10 mouse cellular contexts compared by ENCODE assay signal in genomic region chr2:10755375-10755774, GRCm38 (mm10).
DNase-seq lines count a peak whose midpoint lies in the region; ATAC-seq lines count a peak whose summit lies in the region.
"Had no signal": no experiment of that assay in that cellular context is flagged by ENCODE, and none has a peak within 500 bp of the region (broad histone marks: within the 10 kb centered on the region; RNA-seq: fewer than 3 reads in every experiment).

No protein-coding gene starts in this region.

- no peak for DNase-seq in heart, postnatal 10 days
- DNase-seq in retina, postnatal 1 day: peak; percentile 4
- DNase-seq in retina, embryonic 14.5 days (ENCODE audit: low spot score): no peak
- peak; percentile 36 to 78 for DNase-seq in left cerebral cortex, postnatal 25 days (ENCODE audit: low spot score in 2 of 2)
- DNase-seq in adrenal gland, postnatal 14 days: no peak
- DNase-seq in gastrocnemius, postnatal 25 days: no peak
- DNase-seq: cerebellum, postnatal 36 days; gastrocnemius, postnatal 14 days had no signal

- H3K4me3 ChIP-seq in heart, embryonic 14.5 days (ENCODE audit: control insufficient read depth in 1 of 2, insufficient read depth in 1 of 2, low read depth in 1 of 2, low read length in 2 of 2): no peak overlapping the region
- H3K4me3 ChIP-seq in stomach, embryonic 16.5 days (replicated peaks; ENCODE audit: low read length): no peak overlapping the region

- intact Hi-C loops in heart, postnatal 10 days (cut with DNase I): no loop called here
- intact Hi-C loops in left cerebral cortex, postnatal 25 days (cut with DNase I): no loop called here

- no peak overlapping the region for H3K9ac ChIP-seq in heart, embryonic 14.5 days (ENCODE audit: low read length)
- H3K9ac ChIP-seq in stomach, embryonic 16.5 days (ENCODE audit: low read length): no peak overlapping the region

- no peaks in the 10 kb centered on the region for H3K36me3 ChIP-seq in heart, embryonic 14.5 days (ENCODE audit: control insufficient read depth, insufficient read depth, low read length)
- H3K36me3 ChIP-seq in stomach, embryonic 16.5 days (ENCODE audit: control insufficient read depth, insufficient read depth, low read length): no peaks in the 10 kb centered on the region

- H3K27me3 ChIP-seq in heart, embryonic 14.5 days (ENCODE audit: control insufficient read depth, insufficient read depth, low read length): no peaks in the 10 kb centered on the region
- no peaks in the 10 kb centered on the region for H3K27me3 ChIP-seq in stomach, embryonic 16.5 days (ENCODE audit: control insufficient read depth, insufficient read depth, low read length)

- no peaks in the 10 kb centered on the region for H3K9me3 ChIP-seq in heart, embryonic 14.5 days (ENCODE audit: control insufficient read depth, low read length)
- no peaks in the 10 kb centered on the region for H3K9me3 ChIP-seq in stomach, embryonic 16.5 days (replicated peaks; ENCODE audit: control insufficient read depth, low read length)

- 13% methylated on average over 3 of the region's 3 CpGs for WGBS in heart, embryonic 14.5 days
- 46% methylated on average over 3 of the region's 3 CpGs for WGBS in stomach, embryonic 16.5 days

- no peak overlapping the region for H3K4me2 ChIP-seq in heart, embryonic 14.5 days (ENCODE audit: low read length)
- H3K4me2 ChIP-seq in stomach, embryonic 16.5 days (ENCODE audit: low read depth, low read length): no peak overlapping the region

- no peak overlapping the region for H3K27ac ChIP-seq in heart, embryonic 14.5 days (replicated peaks in 1 of 2; ENCODE audit: control insufficient read depth in 1 of 2, insufficient read depth in 1 of 2, low read depth in 2 of 2, low read length in 2 of 2)
- H3K27ac ChIP-seq in stomach, embryonic 16.5 days (ENCODE audit: low read length): no peak overlapping the region

- no peaks in the 10 kb centered on the region for H3K4me1 ChIP-seq in heart, embryonic 14.5 days (ENCODE audit: control insufficient read depth in 2 of 2, insufficient read depth in 2 of 2, low read length in 2 of 2)
- no peaks in the 10 kb centered on the region for H3K4me1 ChIP-seq in stomach, embryonic 16.5 days (ENCODE audit: control insufficient read depth, insufficient read depth, low read length)

- 0 out of 2 replicates have a peak, but pooled peaks have one; percentile 26 for ATAC-seq in heart, embryonic 14.5 days (ENCODE audit: insufficient number of reproducible peaks, insufficient read depth, low FRiP score, low read depth)
- peak; percentile 64; the same call in 1 of the 2 replicates for ATAC-seq in stomach, embryonic 16.5 days (ENCODE audit: insufficient read depth, low FRiP score)

Comparison
In these comparisons a context has a peak if more than half of its experiments do, and no peak if none do; other contexts are left out.
1. DNase-seq: peak in retina, postnatal 1 day (single experiment) and left cerebral cortex, postnatal 25 days (2 of 2); none in heart, postnatal 10 days (0 of 2), retina, embryonic 14.5 days (single experiment), adrenal gland, postnatal 14 days (single experiment) and gastrocnemius, postnatal 25 days (single experiment).